Mouse (Mus musculus): ENCODE measurements around the gene Mst1.

GRCm38 (mm10) chr9:108055661-108056237, 24.5 kb upstream of the Mst1 start:
- no peak for TF ChIP-seq POLR2A (IDR thresholded peaks at IDR 0.05; ENCODE audit: control insufficient read depth, low read depth, low read length)
- no peak for TF ChIP-seq CTCF (IDR thresholded peaks at IDR 0.05; ENCODE audit: control insufficient read depth, insufficient read depth, insufficient replicate concordance, low read depth, low read length)

All from testis, adult 2 months (tissue).